Mouse (Mus musculus) limb, embryonic 14.5 days (tissue): ENCODE results near the gene Mtap. TPM values are rescaled to one million over a fixed set of nuclear protein-coding genes. Genes with fewer than 3 reads are reported as not detected.

ENCODE experiments used
- ATAC-seq: fragments of 200-750 bp; cut with Nextera tagmentation; 2 replicates; pipeline ENCODE4 v1.8.0; 2017; ENCODE audit warnings: low read depth, moderate number of reproducible peaks, moderate TSS enrichment; ENCODE audit not compliant: low FRiP score
- DNase-seq: peaks from one replicate; pipeline ENCODE4 v3.0.0-alpha.2; 2015; ENCODE audit warnings: low spot score
- H3K27ac ChIP-seq: fragments of 300-500 bp; sonication (generic); replicated peaks from 2 replicates; pipeline ENCODE4 v1.5.1; 2014; ENCODE audit warnings: low read depth, mild to moderate bottlenecking, low read length, moderate library complexity, mixed read lengths
- H3K27me3 ChIP-seq: fragments of 300-500 bp; sonication (generic); 2 replicates; pipeline ENCODE4 v1.6.1; 2014; ENCODE audit warnings: low read length, mixed read lengths; ENCODE audit not compliant: control insufficient read depth, insufficient read depth
- H3K36me3 ChIP-seq: fragments of 300-500 bp; sonication (generic); 2 replicates; pipeline ENCODE4 v1.6.1; 2014; ENCODE audit warnings: mild to moderate bottlenecking, low read length, moderate library complexity, mixed read lengths; ENCODE audit not compliant: control insufficient read depth, insufficient read depth
- H3K4me1 ChIP-seq: fragments of 300-500 bp; sonication (generic); 2 replicates; pipeline ENCODE4 v1.6.1; 2014; ENCODE audit warnings: antibody characterized with exemption, low read length, mixed read lengths; ENCODE audit not compliant: control insufficient read depth, insufficient read depth
- H3K4me2 ChIP-seq: fragments of 300-500 bp; sonication (generic); replicated peaks from 2 replicates; pipeline ENCODE4 v1.6.1; 2014; ENCODE audit warnings: low read depth, mild to moderate bottlenecking, low read length, moderate library complexity; ENCODE audit not compliant: severe bottlenecking
- H3K4me3 ChIP-seq: fragments of 300-500 bp; sonication (generic); replicated peaks from 2 replicates; pipeline ENCODE4 v1.5.1; 2014; ENCODE audit warnings: low read length
- H3K9ac ChIP-seq: fragments of 300-500 bp; sonication (generic); 2 replicates; pipeline ENCODE4 v1.6.1; 2014; ENCODE audit warnings: mild to moderate bottlenecking, low read depth, low read length, moderate library complexity; ENCODE audit not compliant: severe bottlenecking
- H3K9me3 ChIP-seq: fragments of 300-500 bp; sonication (generic); 2 replicates; pipeline ENCODE4 v1.6.1; 2016; ENCODE audit warnings: low read length; ENCODE audit not compliant: control insufficient read depth
- POLR2A ChIP-seq: fragments of 200-500 bp; IDR thresholded peaks from 2 replicates; pipeline ENCODE4 v1.8.0; 2012; ENCODE audit warnings: inconsistent platforms, mild to moderate bottlenecking, moderate library complexity, borderline replicate concordance; ENCODE audit not compliant: insufficient read depth, insufficient read length; ENCODE audit errors: extremely low read depth
- WGBS: fragments of 180-500 bp; shearing (Covaris S2); extraction: QIAGEN DNeasy Blood & Tissue Kit; methylation state at CpG from one replicate; pipeline ENCODE4 v1.1.7; 2014; 5-methylcytosine and 5-hydroxymethylcytosine counted together
- polyA plus RNA-seq, 2 experiments: library from polyadenylated mRNA; depleted of rRNA in 1 of 2; stranded (reverse) in 1 of 2; unstranded in 1 of 2; fragments of >200 nt; fragmentation: Nextera tagmentation in 1 of 2; extraction: Ambion mirVana in 1 of 2; gene quantifications; 2 replicates each; pipeline versions ENCODE4 v1.2.1 to v1.2.3; 2012 to 2014

Gene Mtap
- 33.5 and 36.4 TPM in 2 replicates for polyA plus RNA-seq (2012; rRNA removed)
- polyA plus RNA-seq (2014; fragmentation: Nextera tagmentation; extraction: Ambion mirVana), result 74.1 and 79.1 TPM in 2 replicates

GRCm38 (mm10) chr4:89136906-89137541 is at the start of gene Mtap:
Gene Mtap (plus strand): TSS chr4:89137122.
- Histone ChIP-seq H3K9me3 (no peaks in the 10 kb centered on the region), H3K27ac (peak within 1 kb of the TSS; percentile 90), H3K4me1 (peaks cover 15% of the 10 kb centered on the region), H3K4me2 (peak within 1 kb of the TSS; percentile 57), H3K36me3 (no peaks in the 10 kb centered on the region; the same call in 1 of the 2 replicates), H3K4me3 (peak within 1 kb of the TSS; percentile 97), H3K9ac (peak within 1 kb of the TSS; percentile 92), H3K27me3 (no peaks in the 10 kb centered on the region)
- peak; percentile 96 for ATAC-seq
- under 1% methylated on average over 24 of the region's 31 CpGs for WGBS
- peak; percentile 85 for DNase-seq
- 0 out of 2 replicates have a peak, but pooled peaks have one; percentile 78 for TF ChIP-seq POLR2A

- Histone ChIP-seq H3K27ac (no peak overlapping the region), H3K4me3 (no peak overlapping the region), H3K9me3 (no peaks in the 10 kb centered on the region), H3K4me2 (no peak overlapping the region), H3K9ac (no peak overlapping the region), H3K27me3 (no peaks in the 10 kb centered on the region), H3K4me1 (no peaks in the 10 kb centered on the region), H3K36me3 (no peaks in the 10 kb centered on the region)
- ATAC-seq, result no peak
- 92% methylated on average over 7 of the region's 7 CpGs for WGBS
- no peak for TF ChIP-seq POLR2A
- DNase-seq, result no peak
These were observed 47.8 kb upstream of the Mtap start for GRCm38 (mm10) chr4:89089110-89089509.

GRCm38 (mm10) chr4:89090217-89090616 is 46.7 kb upstream of the Mtap start:
- H3K4me3 ChIP-seq, result no peak overlapping the region
- DNase-seq (no peak), ATAC-seq (no peak)
- 0 out of 2 replicates have a peak, but pooled peaks cover under 1% of the 10 kb centered on the region for H3K4me1 ChIP-seq
- no peak overlapping the region for H3K9ac ChIP-seq
- TF ChIP-seq POLR2A, result no peak
- H3K27me3 ChIP-seq, result no peaks in the 10 kb centered on the region
- H3K27ac ChIP-seq, result no peak overlapping the region
- no peaks in the 10 kb centered on the region for H3K9me3 ChIP-seq
- H3K36me3 ChIP-seq, result no peaks in the 10 kb centered on the region
- 77% methylated on average over 6 of the region's 6 CpGs for WGBS
- no peak overlapping the region for H3K4me2 ChIP-seq

- Histone ChIP-seq H3K9ac (no peak overlapping the region), H3K27ac (no peak overlapping the region), H3K9me3 (no peaks in the 10 kb centered on the region), H3K4me3 (no peak overlapping the region), H3K4me1 (0 out of 2 replicates have a peak, but pooled peaks cover 2% of the 10 kb centered on the region), H3K36me3 (no peaks in the 10 kb centered on the region), H3K4me2 (no peak overlapping the region), H3K27me3 (no peaks in the 10 kb centered on the region)
- no peak for DNase-seq
- no peak for ATAC-seq
- WGBS, result 65% methylated on average over 5 of the region's 5 CpGs
- no peak for TF ChIP-seq POLR2A
These were observed 44.8 kb upstream of the Mtap start for GRCm38 (mm10) chr4:89092153-89092552.

GRCm38 (mm10) chr4:89094773-89095172 is 42.1 kb upstream of the Mtap start:
- Histone ChIP-seq H3K36me3 (no peaks in the 10 kb centered on the region), H3K9ac (no peak overlapping the region), H3K4me1 (0 out of 2 replicates have a peak, but pooled peaks cover 2% of the 10 kb centered on the region), H3K4me2 (no peak overlapping the region), H3K27ac (no peak overlapping the region), H3K9me3 (no peaks in the 10 kb centered on the region), H3K4me3 (no peak overlapping the region), H3K27me3 (no peaks in the 10 kb centered on the region)
- TF ChIP-seq POLR2A, result no peak
- ATAC-seq (peak; percentile 78), DNase-seq (peak; percentile 57)
- 22% methylated on average over 5 of the region's 5 CpGs for WGBS
